Comparison of ENCODE assay signal across 9 mouse cellular contexts in the genomic region with DNA sequence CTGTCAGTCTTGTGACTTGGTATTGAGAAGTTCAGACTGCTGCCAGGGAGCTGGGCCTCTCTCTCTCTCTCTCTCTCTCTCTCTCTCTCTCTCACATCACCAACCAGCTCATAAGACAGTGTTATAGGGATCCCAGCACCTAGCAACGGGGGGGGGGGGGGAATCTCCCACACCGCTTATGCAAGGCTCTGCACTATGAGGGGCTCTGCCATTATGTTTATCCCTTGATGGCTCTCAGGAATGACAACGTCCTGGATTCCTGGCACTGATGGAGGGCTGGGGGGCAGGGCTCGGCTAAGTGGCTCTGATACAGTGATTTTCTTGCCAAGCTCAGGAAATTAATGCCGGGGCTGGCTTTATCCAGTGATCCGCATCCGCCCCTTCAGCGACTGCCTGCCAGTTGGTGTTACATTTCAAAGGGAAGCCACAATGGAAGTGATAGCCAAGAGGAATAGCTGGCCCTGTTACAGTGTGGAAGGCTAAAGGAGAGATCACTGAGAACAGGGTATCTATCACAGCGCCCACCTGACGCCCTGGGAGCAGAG. TPM values are rescaled to one million over a fixed set of nuclear protein-coding genes. Genes with fewer than 3 reads are reported as not detected.
DNase-seq lines count a peak whose midpoint lies in the region; ATAC-seq and TF ChIP-seq lines count a peak whose summit lies in the region.
"Had no signal": no experiment of that assay in that cellular context is flagged by ENCODE, and none has a peak within 500 bp of the region (broad histone marks: within the 10 kb centered on the region; RNA-seq: fewer than 3 reads in every experiment).

No protein-coding gene starts in this region.

- no peak overlapping the region for H3K9ac ChIP-seq in lung, embryonic 16.5 days (ENCODE audit: low read length)
- H3K9ac ChIP-seq in kidney, embryonic 15.5 days, result no peak overlapping the region
- no peak overlapping the region for H3K9ac ChIP-seq in limb, embryonic 11.5 days (ENCODE audit: low read length)

- H3K27me3 ChIP-seq in lung, embryonic 16.5 days (ENCODE audit: control insufficient read depth, insufficient read depth, low read depth, low read length), result no peaks in the 10 kb centered on the region
- peaks cover 27% of the 10 kb centered on the region; the same call in 1 of the 2 replicates for H3K27me3 ChIP-seq in kidney, embryonic 15.5 days
- no peaks in the 10 kb centered on the region for H3K27me3 ChIP-seq in limb, embryonic 11.5 days (ENCODE audit: control insufficient read depth, insufficient read depth, low read length)

- H3K4me2 ChIP-seq in lung, embryonic 16.5 days (ENCODE audit: low read depth, low read length), result peak overlapping the region; percentile 9; the same call in 1 of the 2 replicates
- H3K4me2 ChIP-seq in kidney, embryonic 15.5 days, result peak overlapping the region; percentile 36
- H3K4me2 ChIP-seq in limb, embryonic 11.5 days (ENCODE audit: low read depth, severe bottlenecking), result no peak overlapping the region

- no peak for TF ChIP-seq POLR2A in lung, adult 2 months (IDR thresholded peaks at IDR 0.05; ENCODE audit: borderline replicate concordance, extremely low read depth, low read depth, low read length)

- ATAC-seq in lung, embryonic 16.5 days (ENCODE audit: low read depth), result peak; percentile 70
- peak; percentile 80 for ATAC-seq in kidney, embryonic 15.5 days (replicated peaks; ENCODE audit: low FRiP score)
- no peak for ATAC-seq in limb, embryonic 11.5 days (ENCODE audit: insufficient number of reproducible peaks, low FRiP score, low TSS enrichment, low read depth)

- no peak overlapping the region for H3K4me3 ChIP-seq in lung, embryonic 16.5 days (ENCODE audit: low read length)
- H3K4me3 ChIP-seq in lung, adult 2 months (replicated peaks; ENCODE audit: extremely low read depth, low read depth, low read length), result no peak overlapping the region
- no peak overlapping the region for H3K4me3 ChIP-seq in kidney, embryonic 15.5 days (replicated peaks)
- no peak overlapping the region for H3K4me3 ChIP-seq in limb, embryonic 11.5 days (ENCODE audit: low read depth, low read length)

- H3K9me3 ChIP-seq in lung, embryonic 16.5 days (ENCODE audit: control insufficient read depth, low read length), result no peaks in the 10 kb centered on the region
- no peaks in the 10 kb centered on the region for H3K9me3 ChIP-seq in kidney, embryonic 15.5 days (replicated peaks)
- no peaks in the 10 kb centered on the region for H3K9me3 ChIP-seq in limb, embryonic 11.5 days (ENCODE audit: control insufficient read depth, low read length)

- peaks cover 26% of the 10 kb centered on the region for H3K4me1 ChIP-seq in lung, embryonic 16.5 days (replicated peaks; ENCODE audit: control insufficient read depth, insufficient read depth, low read length)
- H3K4me1 ChIP-seq in lung, adult 2 months (ENCODE audit: control insufficient read depth, insufficient read depth, low read length), result no peaks in the 10 kb centered on the region
- peaks cover 68% of the 10 kb centered on the region for H3K4me1 ChIP-seq in kidney, embryonic 15.5 days
- 0 out of 2 replicates have a peak, but pooled peaks cover 2% of the 10 kb centered on the region for H3K4me1 ChIP-seq in limb, embryonic 11.5 days (ENCODE audit: control insufficient read depth, insufficient read depth, low read length)

- no peaks in the 10 kb centered on the region for H3K36me3 ChIP-seq in lung, embryonic 16.5 days (ENCODE audit: control insufficient read depth, insufficient read depth, low read length)
- H3K36me3 ChIP-seq in kidney, embryonic 15.5 days, result no peaks in the 10 kb centered on the region
- H3K36me3 ChIP-seq in limb, embryonic 11.5 days (ENCODE audit: control insufficient read depth, insufficient read depth, low read length), result no peaks in the 10 kb centered on the region

- no peak for TF ChIP-seq CTCF in lung, adult 2 months (IDR thresholded peaks at IDR 0.05; ENCODE audit: insufficient read depth, low read length)

- no peak for DNase-seq in lung, adult 2 months
- peak; percentile 17 for DNase-seq in forelimb bud, embryonic 11.5 days (ENCODE audit: low read depth, low spot score)
- peak; percentile 38 for DNase-seq in limb, embryonic 11.5 days (ENCODE audit: low spot score)
- peak; percentile 81 for DNase-seq in retina, postnatal 1 day
- DNase-seq in thymus, postnatal 4 days, result no peak
- no peak for DNase-seq in spleen, postnatal 14 days (ENCODE audit: low spot score in 2 of 2)

- WGBS in lung, embryonic 16.5 days, result 2% methylated on average over 10 of the region's 10 CpGs
- WGBS in lung, adult 2 months, result 11% methylated on average over 10 of the region's 10 CpGs
- WGBS in kidney, embryonic 15.5 days, result 4% methylated on average over 10 of the region's 10 CpGs
- WGBS in limb, embryonic 11.5 days, result under 1% methylated on average over 10 of the region's 10 CpGs

- no peak overlapping the region for H3K27ac ChIP-seq in lung, embryonic 16.5 days (ENCODE audit: low read length)
- peak overlapping the region; percentile 82 for H3K27ac ChIP-seq in kidney, embryonic 15.5 days
- no peak overlapping the region for H3K27ac ChIP-seq in limb, embryonic 11.5 days (replicated peaks; ENCODE audit: low read depth, low read length)
- H3K27ac ChIP-seq: macrophage had no signal

RNA-seq across cellular contexts. Expression of gene Dact2, which starts 38.7 kb away (rescaled TPM):
- 3.3 and 3.5 TPM in 2 replicates for polyA plus RNA-seq in lung, embryonic 16.5 days (2015; fragmentation: Nextera tagmentation; extraction: Ambion mirVana)
- polyA plus RNA-seq in lung, adult 2 months (2012; rRNA removed), result 3.0 and 3.3 TPM in 2 replicates
- polyA plus RNA-seq in kidney, embryonic 15.5 days (2015; fragmentation: Nextera tagmentation; extraction: Ambion mirVana), result 11.8 and 12.9 TPM in 2 replicates
- polyA plus RNA-seq in limb, embryonic 11.5 days (2014; fragmentation: Nextera tagmentation; extraction: Ambion mirVana), result 1.1 and 1.3 TPM in 2 replicates
- polyA plus RNA-seq: macrophage had no signal

Comparison
In these comparisons a context has a peak if more than half of its experiments do, and no peak if none do; other contexts are left out.
1. DNase-seq: peak in forelimb bud, embryonic 11.5 days (single experiment), limb, embryonic 11.5 days (single experiment) and retina, postnatal 1 day (single experiment); none in lung, adult 2 months (single experiment), thymus, postnatal 4 days (single experiment) and spleen, postnatal 14 days (0 of 2).